Mouse (Mus musculus): ENCODE measurements around the gene Hoxa6.

DNA sequence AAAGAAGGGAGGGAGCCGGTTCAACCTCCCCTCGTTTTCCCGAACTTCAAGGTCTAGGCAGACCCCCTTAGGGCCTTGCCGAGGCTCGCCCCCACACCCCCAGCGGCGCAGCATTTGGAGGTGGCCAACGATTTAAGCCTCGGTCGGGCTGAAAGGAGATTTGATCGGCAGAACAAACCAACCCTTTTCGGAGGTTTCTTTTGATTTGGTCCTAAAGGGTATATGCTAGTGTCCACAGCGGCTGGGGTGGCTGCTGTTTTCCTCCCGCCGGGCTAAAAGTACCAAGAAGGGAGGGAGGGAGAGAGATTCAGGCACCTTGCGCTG, 40.9 kb upstream of the Hoxa6 start:
- no peak for TF ChIP-seq CTCF (IDR thresholded peaks at IDR 0.05; ENCODE audit: extremely low read depth, insufficient read depth, insufficient read length, insufficient replicate concordance)
- no peak for TF ChIP-seq POLR2A (IDR thresholded peaks at IDR 0.05; ENCODE audit: low read depth, low read length)

All from spleen, adult 2 months (tissue).